Mouse (Mus musculus): ENCODE data around the gene Fam166a. TPM values are rescaled to one million over a fixed set of nuclear protein-coding genes. Genes with fewer than 3 reads are reported as not detected.
"Not testable (repeated sequence)": the region's sequence is repeated elsewhere in the genome, so short reads cannot be mapped to it uniquely, and the experiment has no call there.

The Fam166a gene
- total RNA-seq, 2 experiments from 2014 or later, result not detected

DNA sequence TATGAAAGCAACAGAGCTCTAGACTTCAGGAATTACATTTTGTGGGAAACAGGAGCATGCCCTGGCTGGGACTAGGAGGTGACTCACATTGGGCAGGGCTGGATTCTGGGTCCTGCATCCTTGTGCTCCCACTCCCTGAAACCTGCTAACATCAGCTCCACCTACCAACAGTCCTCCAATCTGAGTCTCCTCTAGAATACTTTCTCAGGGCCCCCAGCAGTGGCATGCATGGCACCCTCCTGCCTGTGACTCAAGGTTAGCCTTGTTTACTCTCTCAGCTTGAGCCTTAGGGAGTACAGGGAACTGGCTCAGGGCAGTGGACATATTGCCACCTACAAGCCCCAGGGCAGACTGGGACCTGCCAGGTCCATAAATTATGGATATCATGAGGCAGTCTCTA, 19.6 kb downstream of the Fam166a start:
- ATAC-seq (replicated peaks; ENCODE audit: low FRiP score, poor library complexity, severe bottlenecking), result no peak

DNA sequence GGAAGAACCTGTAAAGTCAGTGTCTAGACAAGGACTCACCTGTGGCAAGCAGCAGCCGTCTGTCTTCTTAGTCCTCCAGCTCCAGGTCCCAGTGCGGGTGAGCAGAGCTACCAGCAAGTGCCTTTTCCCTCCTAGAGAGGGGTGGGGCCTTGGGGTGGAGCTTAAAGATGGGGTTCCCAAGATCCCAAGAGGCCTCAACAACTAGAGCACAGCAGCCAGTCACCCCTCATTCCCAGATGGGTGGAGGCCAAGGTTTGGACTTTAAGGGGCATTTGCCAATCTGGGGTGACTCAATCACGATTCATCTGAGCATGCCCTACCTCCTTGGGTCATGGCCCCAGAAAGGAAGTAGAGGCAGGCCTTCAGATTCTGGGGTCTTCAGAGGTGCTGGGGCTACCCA, 21.2 kb downstream of the Fam166a start:
- no peak for ATAC-seq (replicated peaks; ENCODE audit: low FRiP score, poor library complexity, severe bottlenecking)

DNA sequence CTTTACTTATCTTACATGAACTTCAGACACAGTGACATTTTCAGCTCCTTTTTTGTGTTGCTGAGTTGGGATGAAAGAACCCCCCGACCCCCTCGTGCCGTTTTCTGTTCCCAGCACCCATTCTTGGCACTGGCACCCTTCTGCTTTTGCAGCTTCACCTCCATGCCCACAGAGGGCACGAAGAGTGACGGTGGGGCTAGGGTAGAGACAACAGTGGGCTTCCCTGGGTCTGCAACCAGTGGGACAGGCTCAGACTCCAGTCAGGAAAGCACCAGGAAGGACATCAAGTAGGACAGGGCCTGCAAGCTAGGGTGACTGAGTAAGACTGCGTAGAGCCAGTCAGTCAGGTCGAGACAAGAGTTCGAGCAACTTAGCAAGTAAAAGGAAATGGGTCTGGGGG, 21.8 kb downstream of the Fam166a start:
- ATAC-seq (replicated peaks; ENCODE audit: low FRiP score, poor library complexity, severe bottlenecking), result no peak

DNA sequence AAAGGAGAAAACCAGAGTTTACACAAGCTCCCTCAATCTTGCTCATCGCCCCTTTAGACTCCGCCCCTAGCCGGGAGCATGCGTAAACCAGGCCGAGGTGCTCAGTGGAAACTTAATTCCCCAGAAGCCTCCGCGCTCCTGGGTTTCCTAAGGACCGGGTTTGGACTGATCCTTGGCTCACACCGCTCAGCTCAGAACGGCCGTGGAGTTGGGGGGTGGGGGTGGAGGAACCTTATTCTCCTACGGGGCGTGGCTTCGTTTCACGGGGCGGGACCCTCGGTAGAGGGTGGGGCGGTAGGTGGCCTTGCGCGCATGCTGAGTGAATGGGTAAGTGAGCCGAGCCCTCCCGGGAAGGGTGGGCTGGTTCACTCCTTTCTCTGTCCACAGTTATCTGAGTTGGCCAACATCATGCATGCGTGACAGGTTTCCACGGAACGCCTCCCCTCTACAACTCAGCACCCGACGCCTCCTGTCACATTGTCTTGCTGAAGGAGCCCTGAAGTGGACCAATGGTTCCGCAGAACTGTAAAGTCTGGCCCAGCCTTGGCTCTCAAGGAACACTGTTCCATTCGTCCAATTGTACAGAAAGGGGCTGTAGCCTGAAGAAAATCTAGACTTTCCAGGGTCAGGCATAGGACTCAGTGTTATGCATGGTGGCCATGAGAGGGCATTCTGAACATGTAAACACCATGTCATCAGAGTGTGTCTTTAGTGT, 22.3 kb downstream of the Fam166a start:
- no peak for ATAC-seq (replicated peaks; ENCODE audit: low FRiP score, poor library complexity, severe bottlenecking)

DNA sequence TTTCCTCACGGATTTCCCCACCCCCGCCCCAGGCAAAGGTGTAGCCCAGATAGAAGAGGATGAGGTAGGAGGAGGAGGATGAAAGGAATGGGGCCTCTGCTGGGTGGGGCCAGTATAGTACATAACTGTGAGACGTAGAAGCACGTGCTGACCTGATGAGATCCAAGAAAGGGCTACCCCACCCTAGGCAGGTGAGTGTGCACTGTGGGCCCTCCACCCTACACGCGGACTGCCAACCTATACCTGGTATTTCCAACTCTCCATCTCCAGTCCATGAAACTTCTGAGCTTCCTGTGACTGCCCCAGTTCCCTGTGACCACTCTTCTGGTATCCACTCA, 22.9 kb downstream of the Fam166a start:
- no peak for ATAC-seq (replicated peaks; ENCODE audit: low FRiP score, poor library complexity, severe bottlenecking)

DNA sequence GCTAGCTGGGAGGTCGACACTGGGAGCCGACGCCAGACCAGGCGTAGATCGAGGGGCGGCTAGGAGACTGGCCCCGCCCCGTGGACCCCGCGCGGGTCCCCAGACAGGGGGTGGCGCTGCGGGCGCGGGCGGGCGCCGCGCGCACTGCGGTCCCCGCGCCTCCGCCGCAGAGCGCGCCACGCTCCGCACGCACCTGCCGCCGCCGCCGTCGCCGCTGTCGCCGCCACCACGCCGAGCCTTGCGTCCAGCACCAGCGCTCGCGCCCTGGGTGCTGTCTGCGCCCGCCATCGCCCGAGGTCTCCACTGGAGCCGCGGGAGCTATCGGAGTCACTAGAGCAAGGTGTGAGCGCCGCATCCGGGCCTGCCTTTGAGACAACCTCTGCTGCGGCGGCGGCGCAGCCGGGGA, 23.6 kb downstream of the Fam166a start, which contains the start of the genes Rnf208 and Cysrt1:
Rnf208 (plus strand) TSS at position 155 of the 406 bp plus-strand sequence.
Cysrt1 (minus strand) TSS at position 352 of the 406 bp plus-strand sequence.
- ATAC-seq (replicated peaks; ENCODE audit: low FRiP score, poor library complexity, severe bottlenecking), result no peak

DNA sequence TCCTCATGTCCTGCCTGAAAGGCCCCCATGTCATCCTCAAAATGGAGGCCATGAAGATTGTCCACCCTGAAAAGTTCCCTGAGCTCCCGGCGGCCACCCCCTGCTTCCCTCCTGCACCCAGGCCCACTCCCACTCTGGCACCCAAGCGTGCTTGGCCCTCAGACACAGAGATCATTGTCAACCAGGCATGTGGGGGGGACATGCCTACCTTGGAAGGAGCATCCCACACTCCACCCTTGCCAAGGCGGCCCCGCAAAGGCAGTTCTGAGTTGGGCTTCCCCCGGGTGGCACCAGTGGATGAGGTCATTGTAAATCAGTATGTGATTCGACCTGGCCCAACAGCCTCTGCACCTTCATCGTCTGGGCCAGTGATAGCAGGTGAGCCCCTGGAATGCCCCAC, 24.8 kb downstream of the Fam166a start:
- ATAC-seq (replicated peaks; ENCODE audit: low FRiP score, poor library complexity, severe bottlenecking), result no peak

DNA sequence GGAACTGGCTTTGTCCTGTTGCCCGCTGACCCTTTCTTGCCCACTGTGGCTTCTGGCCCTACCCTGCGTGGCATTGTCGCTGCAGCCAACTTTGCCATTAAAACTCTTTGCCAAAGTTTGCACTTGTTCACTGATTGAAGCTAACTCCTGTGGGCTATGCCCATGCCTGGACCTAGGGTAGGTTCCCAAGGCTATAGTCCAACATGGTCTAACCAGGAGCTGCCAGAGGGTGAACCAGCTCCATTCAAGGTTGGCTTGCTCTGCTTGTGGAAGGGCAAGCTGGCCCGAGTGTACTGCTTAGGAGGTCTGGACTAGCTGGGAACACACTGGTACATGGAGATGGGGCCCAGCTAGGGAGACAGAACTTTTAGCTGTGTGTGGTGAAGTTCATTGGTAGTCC, 25.6 kb downstream of the Fam166a start:
- ATAC-seq (replicated peaks; ENCODE audit: low FRiP score, poor library complexity, severe bottlenecking), result no peak

DNA sequence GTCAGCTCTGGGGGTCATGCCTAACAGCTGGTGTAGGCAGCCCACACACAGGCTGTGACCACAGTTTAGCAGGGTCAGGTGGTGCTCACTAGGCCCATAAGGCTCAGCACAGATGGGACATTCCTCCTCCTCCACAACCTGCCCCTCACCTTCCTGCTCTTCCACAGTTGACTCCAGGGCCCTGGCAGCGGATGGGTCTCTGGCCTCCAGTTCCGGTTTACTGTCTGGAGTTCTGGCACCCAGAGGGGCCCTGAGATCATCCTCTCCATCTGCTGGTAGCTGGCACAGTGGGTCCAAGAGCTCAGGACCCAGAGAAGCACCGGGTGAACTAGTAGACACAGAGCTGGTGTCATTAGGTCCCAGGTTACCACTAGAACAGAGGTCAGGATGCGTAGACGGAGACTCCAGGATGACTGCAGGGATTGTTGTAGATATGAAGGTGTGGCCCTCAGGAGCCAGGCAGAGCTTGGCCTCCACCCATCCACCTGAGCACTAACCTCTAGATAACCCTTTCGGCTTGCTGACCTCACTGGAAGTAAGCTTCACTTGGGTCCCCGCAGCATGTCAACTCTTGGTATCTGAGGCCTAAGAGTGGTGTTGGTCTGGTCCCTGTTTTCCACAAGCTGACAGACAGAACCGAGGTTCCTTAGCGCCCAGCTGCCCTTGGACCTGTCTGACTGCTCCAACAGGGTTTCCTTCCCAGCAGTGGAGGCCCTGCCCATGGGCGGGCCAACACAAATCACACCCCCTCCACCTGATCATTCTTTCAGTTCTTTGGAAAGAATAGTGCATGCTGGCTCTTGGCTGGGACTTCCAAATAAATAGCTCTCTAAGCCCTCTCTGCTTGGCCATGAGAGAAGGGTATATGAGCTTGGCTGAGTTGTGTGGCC, 27.9 kb downstream of the Fam166a start, which contains the start of gene AL732309.1:
AL732309.1 (minus strand) TSS at position 681 of the 890 bp plus-strand sequence.
- no peak for ATAC-seq (replicated peaks; ENCODE audit: low FRiP score, poor library complexity, severe bottlenecking)

DNA sequence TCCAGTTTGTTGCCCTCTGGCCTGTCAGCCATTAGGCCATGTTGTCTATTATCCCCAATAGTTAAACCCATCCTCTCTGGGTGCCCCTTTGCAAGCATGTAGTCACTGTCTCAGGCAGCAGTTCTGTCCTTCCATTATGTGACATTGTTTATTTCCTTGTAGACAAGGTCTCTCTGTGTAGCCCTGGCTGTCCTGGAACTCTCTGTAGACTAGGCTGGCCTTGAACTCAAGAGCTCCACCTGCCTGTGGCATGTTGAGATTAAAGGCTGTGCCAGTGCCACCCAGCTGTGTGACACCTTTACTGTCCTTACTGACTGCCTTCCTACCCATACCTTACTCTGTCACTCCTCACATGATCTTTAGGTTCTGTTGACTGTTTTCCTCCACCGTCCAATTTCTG, 33.8 kb downstream of the Fam166a start:
- ATAC-seq (replicated peaks; ENCODE audit: low FRiP score, poor library complexity, severe bottlenecking), result no peak

DNA sequence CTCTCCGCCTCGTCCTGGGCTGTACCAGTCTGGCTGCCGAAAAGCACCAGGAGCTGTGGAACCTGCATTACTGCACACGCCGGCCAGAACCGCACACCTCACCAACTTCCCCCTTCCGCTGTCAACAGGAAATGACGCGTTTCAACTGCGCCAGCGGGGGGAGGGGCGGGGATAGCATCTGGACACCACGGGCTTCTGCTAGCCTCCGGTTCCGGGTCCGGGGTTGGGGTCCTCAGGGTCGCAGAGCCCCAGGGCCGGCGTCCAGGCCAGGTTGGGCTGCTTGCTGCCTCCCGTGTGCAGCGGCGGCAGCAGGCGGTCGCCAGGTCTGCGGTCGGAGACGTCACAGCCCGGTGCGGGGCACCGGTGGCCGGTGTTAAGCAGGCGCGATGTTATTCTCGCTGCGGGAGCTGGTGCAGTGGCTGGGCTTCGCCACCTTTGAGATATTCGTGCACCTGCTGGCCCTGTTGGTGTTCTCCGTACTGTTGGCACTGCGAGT, 36.8 kb downstream of the Fam166a start, which contains the start of gene Tmem203:
Tmem203 (plus strand) TSS at position 156 of the 496 bp plus-strand sequence.
- peak; percentile 91 for ATAC-seq (replicated peaks; ENCODE audit: low FRiP score, poor library complexity, severe bottlenecking)

DNA sequence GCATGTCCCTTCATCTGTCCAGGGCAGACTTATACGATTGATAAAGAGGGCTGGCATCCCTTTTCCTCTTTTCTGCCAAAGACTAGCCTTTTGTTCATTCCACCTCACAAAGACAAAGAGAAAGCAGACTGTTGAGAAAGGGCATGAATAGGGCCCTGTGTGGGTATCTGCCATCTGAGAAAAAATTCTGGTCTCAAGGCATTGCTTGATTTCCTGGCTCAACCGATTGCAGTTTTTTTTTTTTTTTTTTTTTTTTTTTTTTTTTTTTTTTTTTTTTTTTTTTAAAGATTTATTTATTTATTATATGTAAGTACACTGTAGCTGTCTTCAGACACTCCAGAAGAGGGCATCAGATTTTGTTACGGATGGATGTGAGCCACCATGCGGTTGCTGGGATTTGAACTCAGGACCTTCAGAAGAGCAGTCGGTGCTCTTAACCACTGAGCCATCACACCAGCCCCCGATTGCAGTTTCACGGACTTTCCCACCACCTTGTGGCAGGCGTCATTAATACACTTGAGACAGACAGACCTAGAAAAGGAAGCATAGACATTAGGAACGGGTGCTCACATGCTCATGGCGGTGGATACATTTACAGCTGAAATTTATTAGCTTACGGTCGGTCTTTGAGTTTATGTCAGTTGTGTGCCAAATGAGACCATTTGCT, 38.0 kb downstream of the Fam166a start:
- not testable (repeated sequence) for ATAC-seq (replicated peaks; ENCODE audit: low FRiP score, poor library complexity, severe bottlenecking)

DNA sequence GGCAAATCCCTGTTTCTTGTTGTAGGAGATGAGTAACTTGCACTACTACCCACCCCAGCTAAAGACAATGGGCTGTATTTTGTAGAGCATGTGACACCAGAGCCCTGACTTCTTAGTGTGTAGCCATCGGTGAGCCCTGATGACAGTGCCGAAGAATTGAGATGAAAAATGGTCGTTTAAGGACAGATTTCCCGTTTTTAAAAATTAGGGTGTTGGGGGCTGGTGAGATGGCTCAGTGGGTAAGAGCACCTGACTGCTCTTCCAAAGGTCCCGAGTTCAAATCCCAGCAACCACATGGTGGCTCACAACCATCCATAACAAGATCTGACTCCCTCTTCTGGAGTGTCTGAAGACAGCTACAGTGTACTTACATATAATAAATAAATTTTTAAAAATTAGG, 38.7 kb downstream of the Fam166a start:
- not testable (repeated sequence) for ATAC-seq (replicated peaks; ENCODE audit: low FRiP score, poor library complexity, severe bottlenecking)

DNA sequence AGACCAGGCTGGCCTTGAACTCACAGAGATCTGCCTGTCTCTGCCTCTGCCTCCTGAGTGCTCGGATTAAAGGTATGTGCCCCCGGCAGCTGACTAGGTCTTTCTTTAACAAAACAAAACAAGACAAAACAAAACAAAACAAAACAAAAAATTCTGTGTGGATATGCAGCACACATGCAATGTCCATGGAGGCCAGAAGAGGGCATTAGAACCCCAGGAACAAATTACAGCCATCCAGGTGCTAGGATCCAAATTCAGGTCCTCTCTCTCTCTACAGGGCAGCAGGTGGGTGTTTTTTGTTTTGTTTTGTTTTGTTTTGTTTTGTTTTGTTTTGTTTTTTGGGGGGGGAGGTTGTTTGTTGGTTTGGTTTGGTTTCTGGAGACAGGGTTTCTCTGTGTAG, 40.3 kb downstream of the Fam166a start:
- no peak for ATAC-seq (replicated peaks; ENCODE audit: low FRiP score, poor library complexity, severe bottlenecking)

DNA sequence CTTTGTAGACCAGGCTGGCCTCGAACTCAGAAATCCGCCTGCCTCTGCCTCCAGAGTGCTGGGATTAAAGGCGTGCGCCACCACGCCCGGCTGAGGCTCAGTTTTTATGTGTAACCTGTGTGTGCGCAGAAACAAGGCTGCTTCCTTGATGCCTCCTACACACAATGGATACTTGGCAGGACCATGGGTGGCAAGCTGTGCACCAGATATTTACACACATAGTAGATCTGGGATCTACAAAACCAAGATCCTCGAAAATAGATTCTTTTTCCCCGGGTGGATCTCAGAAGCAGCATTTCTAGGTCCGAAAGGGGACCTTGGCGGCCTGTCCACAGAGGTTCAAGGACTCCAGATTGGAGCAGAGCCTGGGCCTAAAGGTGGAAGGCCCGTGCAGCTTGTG, 43.3 kb downstream of the Fam166a start:
- ATAC-seq (replicated peaks; ENCODE audit: low FRiP score, poor library complexity, severe bottlenecking), result peak; percentile 12

DNA sequence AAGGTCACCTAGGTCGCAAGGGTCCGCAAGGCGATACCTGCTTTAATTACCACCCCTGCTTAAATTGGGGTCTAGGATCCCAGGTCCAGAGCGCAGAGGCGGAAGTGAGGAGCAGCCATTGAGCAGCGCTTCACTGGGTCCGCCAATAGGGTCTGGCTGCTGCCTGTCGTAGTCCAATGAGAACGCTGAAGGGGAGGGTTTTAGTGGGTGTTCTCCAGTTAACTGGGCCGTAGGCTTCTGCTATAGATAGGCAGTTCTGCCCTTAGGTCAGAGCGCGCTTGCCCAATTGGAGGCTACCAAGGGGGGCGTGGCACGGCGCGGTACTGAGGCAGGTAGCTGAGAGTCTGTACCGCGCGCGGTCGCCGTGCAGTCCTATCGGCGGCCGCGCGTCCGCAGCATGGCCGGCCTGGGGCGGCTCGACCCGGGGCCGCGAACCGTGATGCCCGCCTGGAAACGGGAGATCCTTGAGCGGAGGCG, 43.8 kb downstream of the Fam166a start, which contains the start of gene Tprn:
Tprn (plus strand) TSS at position 328 of the 477 bp plus-strand sequence.
- ATAC-seq (replicated peaks; ENCODE audit: low FRiP score, poor library complexity, severe bottlenecking), result peak; percentile 96

DNA sequence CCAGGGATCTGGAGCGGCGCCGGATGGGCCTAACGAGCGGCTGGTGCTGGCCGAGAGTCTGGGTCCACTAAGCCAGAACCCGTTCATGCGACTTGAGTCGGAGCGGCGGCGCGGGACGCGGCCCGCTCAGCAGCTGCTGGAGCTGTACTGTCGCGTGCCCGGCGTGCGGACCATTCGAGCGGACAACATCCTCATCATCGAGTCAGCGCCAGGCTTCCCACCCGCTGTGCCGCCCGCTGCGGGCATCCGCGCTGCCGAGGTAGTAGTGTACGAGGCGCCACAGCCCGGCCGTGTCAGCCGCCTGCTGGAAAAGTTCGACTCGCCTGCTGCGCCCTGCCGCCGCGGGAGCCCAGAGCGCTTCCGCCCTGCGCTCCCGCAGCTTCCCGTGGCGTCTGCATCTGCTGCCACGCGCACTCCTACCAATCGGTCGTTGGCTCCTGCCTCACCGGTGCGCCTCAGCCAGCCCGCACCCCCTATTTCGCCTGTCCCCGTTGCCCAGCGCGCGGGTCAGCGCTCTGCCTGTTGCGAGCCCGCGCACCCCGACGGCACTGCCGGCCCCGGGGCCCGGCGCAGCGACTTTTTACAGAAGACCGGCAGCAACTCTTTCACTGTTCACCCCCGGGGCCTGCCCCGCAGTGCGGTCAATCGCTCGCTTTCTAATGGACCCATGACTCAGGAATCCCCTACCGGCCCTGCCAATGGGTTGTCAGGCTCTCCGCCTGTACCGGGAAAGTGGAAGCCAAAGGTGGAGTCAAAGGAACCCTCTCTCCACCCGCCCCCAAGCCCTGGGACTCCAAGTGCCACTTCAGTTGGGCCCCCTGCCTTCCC, 44.5 kb downstream of the Fam166a start:
- no peak; the same call in 1 of the 2 replicates for ATAC-seq (replicated peaks; ENCODE audit: low FRiP score, poor library complexity, severe bottlenecking)

DNA sequence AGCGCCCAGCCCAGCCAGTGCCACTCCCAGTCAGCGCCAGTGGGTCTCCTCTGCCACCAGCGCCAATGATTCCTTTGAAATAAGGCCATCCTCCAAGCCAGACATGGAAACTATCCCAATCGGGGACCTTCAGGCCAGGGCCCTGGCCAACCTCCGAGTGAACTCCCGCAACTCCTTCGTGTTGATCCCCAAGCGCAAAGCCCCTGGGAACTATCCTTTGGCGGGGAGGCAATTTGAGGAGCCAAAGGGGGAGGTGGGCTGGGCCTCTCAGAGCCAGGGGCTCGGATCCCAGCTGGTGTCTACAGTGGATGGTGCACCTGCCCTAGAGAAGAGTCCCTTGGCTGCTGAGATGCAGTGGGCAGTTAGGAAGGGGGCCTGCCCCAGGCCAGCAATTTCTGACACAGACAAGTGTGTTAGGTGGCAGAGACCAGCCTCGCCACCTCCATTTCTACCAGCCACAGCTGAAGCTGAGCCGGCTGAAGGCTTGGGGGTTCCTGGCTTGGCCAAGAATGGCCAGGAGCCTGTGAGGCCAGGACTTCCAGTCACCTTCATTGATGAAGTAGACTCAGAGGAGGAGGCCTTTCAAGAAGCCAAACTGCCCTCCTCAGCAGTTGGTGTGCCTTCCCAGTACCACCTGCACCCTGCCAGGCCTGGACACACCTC, 45.2 kb downstream of the Fam166a start:
- ATAC-seq (replicated peaks; ENCODE audit: low FRiP score, poor library complexity, severe bottlenecking), result no peak

DNA sequence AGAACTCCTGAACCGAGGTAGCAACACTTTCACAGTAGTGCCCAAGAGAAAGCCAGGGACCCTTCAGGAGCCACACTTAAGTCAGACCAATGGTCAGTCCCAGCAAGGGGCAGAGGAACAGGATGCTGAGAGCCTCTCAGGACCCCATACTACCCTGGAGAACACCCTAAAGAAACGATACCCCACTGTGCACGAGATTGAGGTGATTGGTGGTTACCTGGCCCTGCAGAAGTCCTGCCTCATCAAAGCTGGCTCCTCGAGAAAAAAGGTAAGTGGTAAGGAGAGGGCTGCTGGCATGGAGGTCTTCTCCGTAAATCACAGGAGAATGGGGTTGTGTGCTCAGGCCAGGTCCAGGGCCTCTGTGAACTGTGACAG, 45.7 kb downstream of the Fam166a start:
- ATAC-seq (replicated peaks; ENCODE audit: low FRiP score, poor library complexity, severe bottlenecking), result no peak
